Mouse (Mus musculus) kidney, postnatal 10 days (tissue): ENCODE data around the gene A330070K13Rik.

Experiments
- DNase-seq: peaks from one replicate; pipeline ENCODE4 v3.0.0; 2021; ENCODE audit warnings: mixed read lengths

The A330070K13Rik gene

DNA sequence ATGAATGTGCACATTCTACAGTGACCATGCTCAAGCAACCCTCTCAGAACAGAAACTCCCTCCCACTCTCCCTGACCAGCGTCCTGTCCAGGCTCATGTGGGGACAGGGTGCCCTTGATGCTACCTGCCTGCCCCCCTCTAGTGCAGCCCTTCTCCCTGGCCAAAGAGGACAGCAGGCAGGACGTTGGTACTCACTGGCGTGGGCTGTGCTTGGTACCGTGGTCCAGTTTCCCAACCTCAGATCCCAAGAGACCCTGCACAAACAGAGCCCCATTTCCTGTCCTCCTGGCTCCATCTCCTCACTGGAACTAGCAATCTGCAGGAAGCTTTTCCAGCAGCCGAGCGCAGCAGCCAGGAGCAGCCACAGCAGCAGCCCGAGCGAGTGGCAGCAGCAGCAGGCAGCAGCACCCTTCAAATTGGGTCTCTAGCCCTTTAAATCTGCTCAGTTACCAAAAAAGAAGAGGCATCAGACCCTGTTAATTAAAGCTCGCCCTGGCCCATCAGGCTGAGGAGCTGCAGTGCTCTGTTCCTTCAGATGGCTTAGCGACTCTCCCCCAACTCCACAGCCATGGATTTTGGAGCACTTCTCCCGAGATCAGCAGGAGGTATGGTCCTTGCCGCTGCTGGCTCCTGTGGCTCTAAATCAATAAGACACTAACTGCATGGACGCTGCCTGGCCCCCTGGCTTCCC, at the start of gene A330070K13Rik:
Gene A330070K13Rik (minus strand): TSS at position 410 of the 691 bp plus-strand sequence.
- peak; percentile 22 for DNase-seq

- DNase-seq: no peak
These were observed 27.1 kb upstream of the A330070K13Rik start for GRCm38 (mm10) chr5:130411516-130411915.

DNA sequence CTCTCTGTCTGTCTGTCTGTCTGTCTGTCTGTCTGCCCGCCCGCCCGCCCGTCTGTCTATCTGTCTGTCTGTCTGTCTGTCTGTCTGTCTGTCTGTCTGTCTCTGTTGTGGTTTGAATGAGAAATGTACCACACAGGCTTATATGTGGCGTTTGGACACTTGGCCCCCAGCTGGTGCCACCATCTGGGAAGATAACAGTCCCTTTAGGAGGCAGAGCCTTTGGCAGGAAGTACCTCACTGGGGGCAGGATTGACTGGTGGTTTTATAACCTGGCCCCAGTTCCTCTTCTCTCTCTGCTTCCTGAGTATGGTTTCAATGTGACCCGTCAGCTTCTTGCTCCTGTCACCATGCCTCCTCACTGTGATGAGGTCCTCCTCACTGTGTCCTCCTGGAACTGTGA, 25.3 kb upstream of the A330070K13Rik start:
- no peak for DNase-seq

GRCm38 (mm10) chr5:130405201-130405600, 20.8 kb upstream of the A330070K13Rik start:
- DNase-seq: peak; percentile 68

GRCm38 (mm10) chr5:130400136-130400917, 15.9 kb upstream of the A330070K13Rik start:
- no peak for DNase-seq

- DNase-seq: no peak
These were observed 10.7 kb upstream of the A330070K13Rik start for GRCm38 (mm10) chr5:130395142-130395541.

- DNase-seq: peak; percentile 43
These were observed 10.0 kb upstream of the A330070K13Rik start for GRCm38 (mm10) chr5:130394386-130394785.

DNA sequence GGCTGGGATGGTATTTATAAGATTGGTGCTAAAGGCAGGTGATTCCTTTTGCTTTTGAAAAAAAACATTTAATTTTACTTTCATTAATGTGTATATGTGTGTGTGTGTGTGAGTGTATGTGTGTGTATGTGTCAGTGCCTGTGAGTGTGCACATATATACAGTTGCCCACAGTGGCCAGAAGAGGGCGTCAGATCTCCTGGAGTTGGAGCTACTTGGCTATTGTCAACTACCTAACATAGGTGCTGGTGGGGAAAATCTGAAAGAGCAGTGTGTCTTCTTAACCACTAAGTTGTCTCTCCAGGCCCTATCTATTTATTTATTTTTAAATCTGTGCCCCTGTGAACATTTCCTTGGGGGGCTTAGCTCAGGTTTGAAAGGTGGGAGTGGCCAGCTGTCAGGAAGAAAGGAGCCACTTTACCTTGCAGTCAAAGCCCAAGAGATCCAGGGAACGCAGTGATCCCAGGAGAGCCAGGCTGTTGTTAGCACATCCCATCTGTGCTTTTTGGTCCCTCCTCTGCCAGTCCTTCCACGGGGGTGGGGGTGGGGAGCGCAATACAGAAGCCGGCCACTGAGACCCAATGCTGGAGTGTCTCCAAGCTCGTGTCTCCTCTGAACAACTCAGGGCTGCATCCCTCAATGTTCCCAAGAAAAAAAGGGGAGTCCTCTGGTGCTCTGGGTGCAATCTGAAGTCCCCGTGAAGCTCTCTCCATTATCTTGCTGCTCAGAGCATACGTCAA, 9.4 kb upstream of the A330070K13Rik start:
- DNase-seq: no peak

GRCm38 (mm10) chr5:130386418-130386817, 2.0 kb upstream of the A330070K13Rik start:
- peak; percentile 10 for DNase-seq

DNA sequence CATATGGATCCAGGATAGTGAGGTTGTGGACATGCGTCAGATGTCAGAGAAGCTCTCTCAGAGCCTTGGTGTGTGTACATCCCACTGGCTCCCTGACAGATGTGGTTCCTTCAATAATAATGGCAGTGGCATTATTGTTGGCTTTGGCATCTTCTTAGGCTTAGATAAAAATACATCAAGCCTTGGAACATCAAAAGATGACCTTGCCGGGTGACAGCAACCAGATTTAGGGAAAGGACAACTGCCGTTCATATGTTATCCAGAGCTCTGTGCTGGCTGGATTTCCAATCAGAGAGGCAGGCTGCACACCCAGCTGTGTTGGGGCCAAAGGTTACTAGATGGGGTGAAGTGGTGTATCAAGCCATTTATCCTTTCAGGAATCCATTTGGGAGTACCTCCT, 9.0 kb downstream of the A330070K13Rik start:
- no peak for DNase-seq

- DNase-seq: peak; percentile 52
These were observed 15.2 kb downstream of the A330070K13Rik start, which contains the start of gene Caln1 for GRCm38 (mm10) chr5:130369237-130369636. Gene Caln1, plus strand, starts transcription at chr5:130369455.

GRCm38 (mm10) chr5:130368236-130368635, 16.2 kb downstream of the A330070K13Rik start:
- no peak for DNase-seq

GRCm38 (mm10) chr5:130363773-130364172, 20.7 kb downstream of the A330070K13Rik start:
- peak; percentile 67 for DNase-seq

- DNase-seq: no peak
These were observed 21.3 kb downstream of the A330070K13Rik start for GRCm38 (mm10) chr5:130363111-130363510.

GRCm38 (mm10) chr5:130355223-130355622, 29.2 kb downstream of the A330070K13Rik start:
- peak; percentile 30 for DNase-seq

DNA sequence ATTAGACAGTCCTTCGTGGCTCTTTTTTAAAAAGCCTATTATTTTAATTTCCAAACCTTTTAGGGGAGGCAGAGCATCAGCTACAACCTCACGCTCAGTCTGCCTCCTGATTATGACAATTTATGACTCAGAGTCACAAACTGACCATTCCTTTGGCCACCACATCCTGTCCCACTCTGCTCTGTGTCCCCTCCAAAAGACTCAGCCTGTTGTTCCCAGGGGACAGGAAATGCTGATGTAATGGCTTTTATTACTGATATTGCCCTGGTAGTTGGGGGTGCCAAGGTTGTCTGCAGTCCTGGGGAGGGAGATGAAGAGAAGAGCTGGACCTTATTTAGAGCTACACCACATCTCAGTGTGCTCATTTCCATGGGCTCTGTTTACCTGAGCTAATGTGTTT, 38.6 kb downstream of the A330070K13Rik start:
- peak; percentile 19 for DNase-seq

GRCm38 (mm10) chr5:130344999-130345398, 39.4 kb downstream of the A330070K13Rik start:
- DNase-seq: no peak

GRCm38 (mm10) chr5:130340656-130341055, 43.8 kb downstream of the A330070K13Rik start:
- no peak for DNase-seq

- no peak for DNase-seq
These were observed 49.0 kb downstream of the A330070K13Rik start for GRCm38 (mm10) chr5:130335462-130335861.

- no peak for DNase-seq
These were observed 50.5 kb downstream of the A330070K13Rik start for GRCm38 (mm10) chr5:130333971-130334370.

GRCm38 (mm10) chr5:130333566-130333965, 50.9 kb downstream of the A330070K13Rik start:
- DNase-seq: no peak

DNA sequence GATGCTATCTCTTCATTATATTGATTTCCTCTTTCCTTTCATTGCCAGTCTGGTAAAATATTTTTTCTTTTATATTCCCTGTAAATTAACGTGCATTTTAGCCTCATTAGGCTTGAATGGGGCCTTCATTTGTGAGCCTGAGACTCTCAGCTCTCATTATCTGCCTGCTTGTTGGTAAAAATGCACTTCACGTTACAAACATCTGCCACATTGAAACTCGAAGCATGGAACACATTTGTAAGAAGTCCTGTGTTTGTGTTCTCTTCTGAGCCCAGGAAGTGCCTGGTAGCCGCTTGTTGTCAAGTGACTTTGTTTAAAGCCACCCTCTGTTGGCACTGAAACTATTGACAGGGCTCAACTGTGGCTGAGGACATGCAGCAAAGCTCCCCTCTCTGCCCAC, 53.2 kb downstream of the A330070K13Rik start:
- DNase-seq: no peak

DNA sequence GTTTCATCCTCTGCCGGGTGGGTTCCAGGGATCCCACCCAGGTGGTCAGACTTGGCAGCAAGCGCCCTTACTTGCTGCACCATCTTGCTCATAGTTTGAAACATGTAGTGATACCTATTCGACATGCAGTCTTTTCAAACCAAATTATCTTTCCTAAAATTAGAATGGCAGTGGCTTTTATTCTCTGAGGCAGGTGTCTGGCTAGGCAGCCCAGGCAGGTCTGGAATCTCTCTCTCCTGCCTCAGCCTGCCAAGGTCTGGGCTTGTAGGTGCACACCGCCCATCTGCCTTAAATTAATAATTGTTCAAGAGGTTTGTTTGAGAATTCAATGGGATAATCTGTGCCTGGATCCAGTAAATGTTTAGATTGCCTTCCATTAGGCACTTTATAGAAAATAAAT, 53.6 kb downstream of the A330070K13Rik start:
- no peak for DNase-seq
